Mouse (Mus musculus) C2C12 (cell line): ENCODE measurements around the gene Adarb2.

ENCODE experiments used
- CEBPB ChIP-seq: IDR thresholded peaks from one replicate; pipeline ENCODE4 v1.6.1; 2011; ENCODE audit warnings: low read depth, mild to moderate bottlenecking, control low read depth, moderate library complexity
- CTCF ChIP-seq: IDR thresholded peaks from one replicate; pipeline ENCODE4 v1.5.1; 2011; ENCODE audit not compliant: control insufficient read depth, insufficient read depth, insufficient read length

DNA sequence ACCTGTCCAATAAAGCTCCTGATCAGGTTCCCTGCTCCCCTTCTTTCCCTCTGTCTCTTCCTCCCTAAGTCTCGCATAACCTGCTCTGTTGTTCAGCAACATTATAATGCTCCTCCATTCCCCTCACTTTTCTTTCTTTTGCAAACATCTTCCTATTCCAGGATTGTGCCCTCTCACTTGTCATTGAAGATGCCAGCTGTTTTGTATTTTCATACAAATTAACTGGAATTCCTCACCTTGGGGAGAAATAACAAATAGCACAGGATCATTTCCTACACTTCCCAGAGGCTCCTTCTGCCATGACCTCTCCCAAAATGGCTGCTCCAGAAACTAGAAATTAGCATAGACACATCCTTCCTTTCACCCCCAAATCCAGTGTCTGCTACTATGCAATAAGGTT, 276.1 kb downstream of the Adarb2 start:
- TF ChIP-seq CEBPB (no peak), CTCF (no peak)
